Mouse (Mus musculus) embryonic facial prominence, embryonic 11.5 days (tissue): ENCODE measurements around the gene Etfb. TPM values are rescaled to one million over a fixed set of nuclear protein-coding genes. Genes with fewer than 3 reads are reported as not detected.

Experiments
- ATAC-seq: fragments of 200-750 bp; cut with Nextera tagmentation; replicated peaks from 2 replicates; pipeline ENCODE4 v1.8.0; 2017; ENCODE audit warnings: low read depth; ENCODE audit not compliant: insufficient number of reproducible peaks, low FRiP score, low TSS enrichment
- DNase-seq: peaks from one replicate; pipeline ENCODE4 v3.0.0-alpha.2; 2015; ENCODE audit warnings: low spot score
- H3K27ac ChIP-seq: fragments of 300-500 bp; sonication (generic); replicated peaks from 2 replicates; pipeline ENCODE4 v1.5.1; 2014; ENCODE audit warnings: mild to moderate bottlenecking, low read depth, low read length, control low read depth
- H3K27me3 ChIP-seq: fragments of 300-500 bp; sonication (generic); 2 replicates; pipeline ENCODE4 v1.6.1; 2014; ENCODE audit warnings: mild to moderate bottlenecking, low read length, moderate library complexity, mixed read lengths; ENCODE audit not compliant: control insufficient read depth, insufficient read depth
- H3K36me3 ChIP-seq: fragments of 300-500 bp; sonication (generic); replicated peaks from 2 replicates; pipeline ENCODE4 v1.6.1; 2014; ENCODE audit warnings: low read depth, mild to moderate bottlenecking, low read length, moderate library complexity, mixed read lengths; ENCODE audit not compliant: control insufficient read depth, insufficient read depth
- H3K4me1 ChIP-seq: fragments of 300-500 bp; sonication (generic); 2 replicates; pipeline ENCODE4 v1.6.1; 2014; ENCODE audit warnings: low read length, mixed read lengths; ENCODE audit not compliant: control insufficient read depth, insufficient read depth
- H3K4me2 ChIP-seq: fragments of 300-500 bp; sonication (generic); 2 replicates; pipeline ENCODE4 v1.6.1; 2014; ENCODE audit warnings: low read depth, mild to moderate bottlenecking, control low read depth, low read length, moderate library complexity
- H3K4me3 ChIP-seq: fragments of 300-500 bp; sonication (generic); 2 replicates; pipeline ENCODE4 v1.5.1; 2014; ENCODE audit warnings: low read depth, low read length, control low read depth
- H3K9ac ChIP-seq: fragments of 300-500 bp; sonication (generic); replicated peaks from 2 replicates; pipeline ENCODE4 v1.6.1; 2014; ENCODE audit warnings: mild to moderate bottlenecking, control low read depth, low read length
- H3K9me3 ChIP-seq: fragments of 300-500 bp; sonication (generic); replicated peaks from 2 replicates; pipeline ENCODE4 v1.6.1; 2016; ENCODE audit warnings: mild to moderate bottlenecking, low read length, inconsistent platforms, mixed read lengths; ENCODE audit not compliant: control insufficient read depth
- WGBS: fragments of 180-500 bp; shearing (Covaris S2); extraction: QIAGEN DNeasy Blood & Tissue Kit; methylation state at CpG from one replicate; pipeline ENCODE4 v1.1.7; 2014; 5-methylcytosine and 5-hydroxymethylcytosine counted together
- polyA plus RNA-seq: library from polyadenylated mRNA; unstranded; fragments of >200 nt; fragmentation: Nextera tagmentation; extraction: Ambion mirVana; gene quantifications from 2 replicates; pipeline ENCODE4 v1.2.1, GENCODE M21; 2014

Etfb gene
- polyA plus RNA-seq, 1 experiment from 2014 or later: 240 TPM

DNA sequence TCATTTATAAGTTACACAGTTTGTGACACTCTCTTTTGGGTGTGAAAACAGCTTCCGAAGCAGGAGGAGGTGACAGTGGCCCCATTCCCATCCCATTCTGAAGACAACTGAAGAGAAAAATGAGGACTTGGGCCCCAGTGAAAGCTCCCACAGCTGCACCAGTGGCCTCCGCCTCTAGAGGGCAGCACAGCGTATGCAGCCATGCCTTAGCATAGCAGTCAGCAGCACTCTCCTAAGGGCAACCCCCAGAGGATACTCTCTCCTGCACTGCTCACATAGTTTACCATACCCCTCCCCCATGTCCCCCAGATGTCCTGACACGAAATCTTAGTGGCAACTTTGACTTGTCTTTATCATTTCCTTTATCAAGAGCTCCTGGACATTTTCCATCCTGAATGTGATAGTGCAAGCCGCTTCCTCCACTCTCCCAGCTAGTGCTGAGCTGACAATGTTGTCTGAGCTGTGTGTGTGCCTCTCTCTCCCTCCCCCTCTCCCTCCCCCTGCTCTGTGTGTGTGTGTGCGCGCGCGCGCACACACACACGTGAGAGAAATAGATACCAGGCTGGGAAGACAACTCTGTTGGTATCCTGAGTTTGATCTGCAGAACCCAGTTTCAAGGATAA is 20.8 kb upstream of the Etfb start:
- no peak overlapping the region for H3K4me3 ChIP-seq
- DNase-seq (peak; percentile 87), ATAC-seq (peak; percentile 95)
- no peak overlapping the region for H3K9ac ChIP-seq
- no peaks in the 10 kb centered on the region for H3K4me1 ChIP-seq
- H3K36me3 ChIP-seq: no peaks in the 10 kb centered on the region
- H3K27me3 ChIP-seq: no peaks in the 10 kb centered on the region
- WGBS: 8% methylated on average over 11 of the region's 11 CpGs
- H3K9me3 ChIP-seq: no peaks in the 10 kb centered on the region
- H3K27ac ChIP-seq: no peak overlapping the region
- H3K4me2 ChIP-seq: no peak overlapping the region

DNA sequence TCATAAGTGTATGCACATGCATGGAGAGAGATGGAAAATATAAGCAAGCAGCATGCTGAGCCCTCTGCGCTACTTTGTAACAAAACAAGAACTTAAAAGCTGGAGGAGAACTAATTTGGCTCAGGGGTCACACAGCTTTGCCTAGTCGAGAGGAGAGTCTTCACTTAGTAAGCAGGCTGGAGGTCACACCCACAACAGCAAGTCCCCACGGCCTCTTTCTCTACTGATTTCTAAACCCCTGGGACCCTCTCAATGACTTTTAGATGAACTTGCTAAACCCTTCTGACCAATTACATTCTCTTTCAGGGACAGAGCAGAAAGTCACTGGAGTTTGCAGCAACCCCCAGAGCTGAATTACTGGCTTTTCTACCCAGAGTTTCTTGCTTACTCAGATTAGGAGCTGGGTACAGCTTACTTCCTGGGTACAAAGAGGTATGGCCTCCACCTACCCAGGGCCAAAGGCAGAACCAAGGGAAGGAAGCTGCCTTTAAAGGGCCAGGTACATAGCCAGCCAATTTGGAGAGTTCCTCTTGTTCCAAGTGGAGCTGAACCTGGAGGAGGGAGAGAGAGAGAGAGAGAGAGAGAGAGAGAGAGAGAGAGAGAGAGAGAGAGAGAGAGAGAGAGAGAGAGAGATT is 19.8 kb upstream of the Etfb start:
- WGBS: 53% methylated on average over 3 of the region's 3 CpGs
- Histone ChIP-seq H3K9me3 (no peaks in the 10 kb centered on the region), H3K27ac (no peak overlapping the region), H3K9ac (no peak overlapping the region), H3K27me3 (no peaks in the 10 kb centered on the region), H3K4me1 (no peaks in the 10 kb centered on the region), H3K4me3 (no peak overlapping the region), H3K36me3 (no peaks in the 10 kb centered on the region), H3K4me2 (no peak overlapping the region)
- ATAC-seq: no peak
- DNase-seq: no peak

DNA sequence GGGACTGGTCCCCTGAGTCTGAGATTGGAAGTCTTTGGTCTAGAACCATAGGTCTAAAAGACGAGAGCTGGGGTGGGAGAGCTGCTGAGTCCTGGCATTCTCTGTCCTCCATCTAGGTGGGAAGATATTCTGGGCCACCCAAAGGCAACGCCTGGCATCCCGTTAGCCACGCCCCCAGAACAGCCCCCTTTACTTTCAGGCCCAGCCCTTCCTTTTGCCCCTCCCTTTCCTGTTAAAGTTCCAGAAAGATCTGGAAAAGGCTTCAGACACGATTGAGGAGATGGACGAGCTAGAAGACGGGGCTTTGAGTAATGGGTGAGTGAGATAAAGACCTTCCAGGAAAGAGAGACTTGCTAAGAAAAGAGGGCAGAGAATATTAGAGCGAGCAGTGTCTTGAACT is 16.5 kb upstream of the Etfb start, which contains the start of gene Lim2:
Gene Lim2, plus strand, starts transcription at position 265 of the 400 bp plus-strand sequence.
- Histone ChIP-seq H3K9me3 (no peaks in the 10 kb centered on the region), H3K36me3 (no peaks in the 10 kb centered on the region), H3K4me3 (no peak within 1 kb of the TSS), H3K4me2 (no peak within 1 kb of the TSS), H3K9ac (no peak within 1 kb of the TSS), H3K27me3 (no peaks in the 10 kb centered on the region), H3K27ac (no peak within 1 kb of the TSS), H3K4me1 (no peaks in the 10 kb centered on the region)
- ATAC-seq (no peak), DNase-seq (no peak)
- 89% methylated on average over 8 of the region's 8 CpGs for WGBS

DNA sequence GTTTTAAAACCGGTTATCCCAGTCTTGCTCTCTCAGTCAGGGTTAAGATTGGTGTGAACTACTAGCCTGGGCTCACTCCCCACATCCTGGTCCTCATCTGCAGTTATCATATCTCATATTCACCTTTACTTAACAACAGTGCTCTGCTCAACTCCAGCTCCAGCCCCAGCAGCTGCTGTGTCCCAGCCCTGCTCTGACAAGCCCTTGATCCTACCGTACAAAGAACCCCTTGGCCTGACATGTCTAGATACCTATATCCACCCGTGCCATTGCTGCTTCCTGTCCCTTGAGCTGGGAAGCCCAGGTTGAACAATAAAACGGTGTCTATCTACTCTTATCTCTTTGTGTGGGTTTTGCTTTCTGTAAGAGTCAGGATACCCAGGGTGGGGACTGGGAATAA is 14.4 kb upstream of the Etfb start:
- 51% methylated on average over 4 of the region's 4 CpGs for WGBS
- no peaks in the 10 kb centered on the region for H3K4me1 ChIP-seq
- no peaks in the 10 kb centered on the region for H3K9me3 ChIP-seq
- H3K36me3 ChIP-seq: no peaks in the 10 kb centered on the region
- H3K4me3 ChIP-seq: no peak overlapping the region
- no peak overlapping the region for H3K27ac ChIP-seq
- H3K9ac ChIP-seq: no peak overlapping the region
- DNase-seq: no peak
- no peaks in the 10 kb centered on the region for H3K27me3 ChIP-seq
- no peak overlapping the region for H3K4me2 ChIP-seq
- no peak for ATAC-seq

DNA sequence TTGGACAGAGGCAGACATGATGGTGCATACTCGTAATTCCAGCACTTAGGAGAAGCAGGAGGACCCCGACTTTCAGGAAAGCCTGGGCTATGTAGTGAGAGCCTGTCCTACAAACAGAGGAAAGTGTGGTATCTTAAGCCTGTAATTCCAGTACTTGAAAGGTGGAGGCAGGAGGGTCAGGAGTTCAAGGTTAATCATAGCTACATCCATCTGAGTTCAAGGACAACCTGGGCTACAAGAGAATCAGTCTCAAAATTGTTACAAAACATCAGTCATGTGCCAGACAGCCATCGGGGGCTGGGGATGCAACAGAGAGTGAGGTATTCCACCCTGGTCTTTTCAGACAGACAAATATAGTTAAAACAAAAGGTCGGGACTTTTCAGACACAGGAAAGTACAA is 11.0 kb upstream of the Etfb start:
- Histone ChIP-seq H3K4me3 (no peak overlapping the region), H3K4me2 (no peak overlapping the region), H3K9me3 (no peaks in the 10 kb centered on the region), H3K27ac (no peak overlapping the region), H3K27me3 (no peaks in the 10 kb centered on the region), H3K9ac (no peak overlapping the region), H3K36me3 (no peaks in the 10 kb centered on the region), H3K4me1 (no peaks in the 10 kb centered on the region)
- DNase-seq (no peak), ATAC-seq (no peak)
- 73% methylated on average over 4 of the region's 4 CpGs for WGBS

DNA sequence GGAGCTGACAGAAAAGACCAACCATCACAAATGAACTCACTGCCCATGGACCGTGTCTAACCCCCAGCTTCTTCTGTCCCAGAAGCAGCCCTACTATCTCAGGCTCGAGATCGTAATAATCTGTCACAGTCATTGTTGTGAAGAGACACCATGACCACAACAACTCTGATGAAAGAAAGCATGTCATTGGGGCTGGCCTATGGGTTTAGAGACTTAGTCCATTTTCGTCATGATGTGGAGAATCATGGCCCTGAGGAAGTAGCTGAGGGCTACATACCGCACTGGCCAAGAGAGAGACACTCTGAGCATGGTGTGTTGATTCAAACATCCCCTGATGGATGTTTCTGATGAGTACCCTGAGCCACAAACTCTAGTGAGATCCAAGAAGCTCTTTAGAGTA is 9.2 kb upstream of the Etfb start:
- ATAC-seq: no peak
- H3K9me3 ChIP-seq: no peaks in the 10 kb centered on the region
- H3K4me2 ChIP-seq: no peak overlapping the region
- no peak overlapping the region for H3K27ac ChIP-seq
- H3K9ac ChIP-seq: no peak overlapping the region
- no peak overlapping the region for H3K4me3 ChIP-seq
- no peaks in the 10 kb centered on the region for H3K4me1 ChIP-seq
- H3K27me3 ChIP-seq: no peaks in the 10 kb centered on the region
- 88% methylated on average over 5 of the region's 5 CpGs for WGBS
- H3K36me3 ChIP-seq: no peaks in the 10 kb centered on the region
- no peak for DNase-seq

DNA sequence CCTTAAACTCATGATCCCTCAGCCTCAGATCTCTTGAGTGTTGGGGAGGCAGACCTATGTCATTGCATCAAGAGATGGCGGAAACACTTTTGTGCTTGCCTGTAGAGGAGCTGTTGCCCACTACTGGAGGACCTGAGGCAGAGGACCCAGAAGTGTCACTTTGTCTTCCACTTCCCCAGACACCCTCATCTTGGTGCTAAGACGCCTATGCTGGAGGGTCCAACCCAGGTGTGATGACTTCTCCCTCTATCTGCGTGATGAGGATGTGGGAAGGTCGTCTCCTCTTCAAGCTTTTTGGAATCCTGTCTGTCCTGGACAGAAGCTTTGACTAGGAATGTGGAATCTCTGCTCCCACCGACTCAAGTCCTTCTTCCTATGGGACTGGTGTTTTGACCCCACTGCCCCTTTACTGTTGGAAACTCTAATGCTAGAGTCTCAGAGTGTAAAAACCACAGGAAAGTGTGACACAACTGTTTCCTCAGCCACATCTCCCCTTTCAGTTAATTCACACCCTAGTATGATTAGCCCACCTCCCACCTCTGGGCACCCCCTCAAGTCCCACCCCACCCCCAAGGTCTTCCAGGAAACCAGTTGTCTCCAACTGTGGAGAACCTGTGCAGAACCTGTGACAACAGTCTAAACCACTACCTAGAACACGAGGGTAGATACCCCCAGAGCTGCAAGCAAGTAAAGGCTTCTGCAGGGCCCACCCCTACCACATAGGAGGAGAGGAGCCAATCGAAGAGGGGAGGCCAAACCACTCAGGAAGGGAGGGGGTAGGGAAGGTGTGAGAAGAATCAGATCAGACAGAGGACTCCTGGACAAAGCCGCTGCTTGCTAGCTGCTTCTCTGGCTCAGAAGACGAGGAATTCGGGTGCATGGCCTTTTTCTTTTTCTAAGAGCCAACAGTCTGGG is 7.3 kb upstream of the Etfb start, which contains the start of gene Nkg7:
Gene Nkg7, plus strand, starts transcription at position 733 of the 915 bp plus-strand sequence.
- Histone ChIP-seq H3K27me3 (no peaks in the 10 kb centered on the region), H3K4me1 (no peaks in the 10 kb centered on the region), H3K4me2 (no peak within 1 kb of the TSS), H3K9me3 (no peaks in the 10 kb centered on the region), H3K4me3 (no peak within 1 kb of the TSS), H3K27ac (no peak within 1 kb of the TSS), H3K9ac (no peak within 1 kb of the TSS), H3K36me3 (no peaks in the 10 kb centered on the region)
- no peak for ATAC-seq
- DNase-seq: no peak
- 82% methylated on average over 10 of the region's 10 CpGs for WGBS

DNA sequence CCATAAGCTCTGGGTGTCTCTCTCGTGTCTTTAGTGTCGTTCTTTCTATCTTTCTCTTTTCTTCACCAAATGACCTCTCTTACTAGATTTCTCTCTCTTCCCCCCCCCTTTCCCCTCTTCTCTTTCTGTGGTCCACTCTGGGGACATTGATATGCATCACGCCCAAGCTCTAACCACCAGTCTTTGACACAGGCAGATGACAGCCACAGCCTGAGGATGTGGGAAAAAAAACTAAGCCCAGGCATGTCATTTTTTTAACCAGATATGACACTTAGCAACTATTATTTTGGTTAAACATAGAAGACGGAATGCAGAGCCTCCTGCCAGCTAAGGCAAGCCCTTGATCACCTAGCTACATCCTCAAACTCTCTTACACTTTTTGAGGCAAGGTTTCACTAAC is 5.3 kb upstream of the Etfb start:
- no peaks in the 10 kb centered on the region for H3K36me3 ChIP-seq
- ATAC-seq (no peak), DNase-seq (no peak)
- H3K4me1 ChIP-seq: no peaks in the 10 kb centered on the region
- H3K27ac ChIP-seq: no peak overlapping the region
- H3K27me3 ChIP-seq: no peaks in the 10 kb centered on the region
- WGBS: 83% methylated on average over 4 of the region's 4 CpGs
- H3K4me2 ChIP-seq: no peak overlapping the region
- no peak overlapping the region for H3K4me3 ChIP-seq
- no peaks in the 10 kb centered on the region for H3K9me3 ChIP-seq
- H3K9ac ChIP-seq: no peak overlapping the region
